Comparison of ENCODE assay signal across 27 mouse cellular contexts in genomic region chr3:146307886-146308285, GRCm38 (mm10).
DNase-seq lines count a peak whose midpoint lies in the region; ATAC-seq and TF ChIP-seq lines count a peak whose summit lies in the region.
"Had no signal": no experiment of that assay in that cellular context is flagged by ENCODE, and none has a peak within 500 bp of the region (broad histone marks: within the 10 kb centered on the region; RNA-seq: fewer than 3 reads in every experiment).

No protein-coding gene starts in this region.

- H3K4me2 ChIP-seq in forebrain, embryonic 11.5 days (ENCODE audit: low read depth, low read length, severe bottlenecking) = no peak overlapping the region
- H3K4me2 ChIP-seq in forebrain, embryonic 12.5 days = no peak overlapping the region
- no peak overlapping the region for H3K4me2 ChIP-seq in heart, embryonic 12.5 days
- no peak overlapping the region for H3K4me2 ChIP-seq in heart, embryonic 15.5 days
- H3K4me2 ChIP-seq: embryonic facial prominence, embryonic 12.5 days; forebrain, embryonic 15.5 days; hindbrain, embryonic 13.5 days; intestine, embryonic 15.5 days had no signal

- peak; percentile 14 for DNase-seq in forebrain, embryonic 11.5 days (ENCODE audit: low spot score)
- no peak for DNase-seq in heart, postnatal 36 days
- no peak for DNase-seq in heart, postnatal 14 days
- DNase-seq in lung, postnatal 14 days = no peak
- DNase-seq: adrenal gland, postnatal 10 days; adrenal gland, postnatal 36 days; B cell, adult 2 months; cerebellum, adult 18-20 months; cerebellum, adult 9-10 months; cerebellum, postnatal 14 days; gastrocnemius, postnatal 25 days; heart, adult 2 months; kidney, adult 11 months; kidney, adult 8-10 months had no signal

- no peak overlapping the region for H3K4me3 ChIP-seq in forebrain, embryonic 11.5 days (ENCODE audit: low read depth, low read length)
- no peak overlapping the region for H3K4me3 ChIP-seq in forebrain, embryonic 12.5 days (replicated peaks)
- no peak overlapping the region for H3K4me3 ChIP-seq in heart, embryonic 12.5 days
- H3K4me3 ChIP-seq in heart, embryonic 15.5 days = no peak overlapping the region
- no peak overlapping the region for H3K4me3 ChIP-seq in embryonic fibroblast, embryonic 13.5 days (ENCODE audit: insufficient read depth, low read length)
- H3K4me3 ChIP-seq: embryonic facial prominence, embryonic 12.5 days; forebrain, embryonic 10.5 days; forebrain, embryonic 15.5 days; heart, adult 2 months; hindbrain, embryonic 10.5 days; hindbrain, embryonic 13.5 days; intestine, embryonic 15.5 days had no signal

- no peak overlapping the region for H3K9ac ChIP-seq in forebrain, embryonic 11.5 days (ENCODE audit: low read length)
- H3K9ac ChIP-seq in forebrain, embryonic 12.5 days = no peak overlapping the region
- H3K9ac ChIP-seq in heart, embryonic 12.5 days = no peak overlapping the region
- no peak overlapping the region for H3K9ac ChIP-seq in heart, embryonic 15.5 days
- H3K9ac ChIP-seq: embryonic facial prominence, embryonic 12.5 days; forebrain, embryonic 15.5 days; hindbrain, embryonic 13.5 days; intestine, embryonic 15.5 days had no signal

- TF ChIP-seq POLR2A in embryonic fibroblast, embryonic 13.5 days (IDR thresholded peaks at IDR 0.05; ENCODE audit: low read depth, low read length) = no peak

- no peaks in the 10 kb centered on the region for H3K9me3 ChIP-seq in forebrain, embryonic 11.5 days (ENCODE audit: control insufficient read depth, low read length)
- no peaks in the 10 kb centered on the region for H3K9me3 ChIP-seq in forebrain, embryonic 12.5 days
- H3K9me3 ChIP-seq in heart, embryonic 12.5 days (replicated peaks) = no peaks in the 10 kb centered on the region
- H3K9me3 ChIP-seq in heart, embryonic 15.5 days (replicated peaks) = no peaks in the 10 kb centered on the region
- H3K9me3 ChIP-seq: embryonic facial prominence, embryonic 12.5 days; forebrain, embryonic 10.5 days; forebrain, embryonic 15.5 days; G1E; hindbrain, embryonic 10.5 days; hindbrain, embryonic 13.5 days; intestine, embryonic 15.5 days had no signal

- no peak for TF ChIP-seq CTCF in embryonic fibroblast, embryonic 13.5 days (IDR thresholded peaks at IDR 0.05; ENCODE audit: borderline replicate concordance, insufficient read depth, low read length)

- ATAC-seq in forebrain, embryonic 11.5 days (replicated peaks; ENCODE audit: low FRiP score) = no peak
- no peak for ATAC-seq in forebrain, embryonic 12.5 days (ENCODE audit: low FRiP score)
- ATAC-seq in heart, embryonic 12.5 days (ENCODE audit: insufficient number of reproducible peaks, low FRiP score) = no peak
- no peak for ATAC-seq in heart, embryonic 15.5 days (replicated peaks; ENCODE audit: insufficient number of reproducible peaks, insufficient read depth, low FRiP score, low read depth)
- ATAC-seq: forebrain, embryonic 15.5 days; hindbrain, embryonic 16.5 days; intestine, embryonic 15.5 days had no signal

- 72% methylated on average over 2 of the region's 2 CpGs for WGBS in forebrain, embryonic 11.5 days
- 77% methylated on average over 2 of the region's 2 CpGs for WGBS in forebrain, embryonic 12.5 days
- WGBS in heart, embryonic 12.5 days = 66% methylated on average over 2 of the region's 2 CpGs
- WGBS in heart, embryonic 15.5 days = 68% methylated on average over 2 of the region's 2 CpGs

- H3K4me1 ChIP-seq in forebrain, embryonic 11.5 days (replicated peaks; ENCODE audit: control insufficient read depth, insufficient read depth, low read length) = no peaks in the 10 kb centered on the region; the same call in 1 of the 2 replicates
- H3K4me1 ChIP-seq in forebrain, embryonic 12.5 days = peaks cover 11% of the 10 kb centered on the region
- H3K4me1 ChIP-seq in heart, embryonic 12.5 days (replicated peaks) = peaks cover 31% of the 10 kb centered on the region
- peaks cover 22% of the 10 kb centered on the region for H3K4me1 ChIP-seq in heart, embryonic 15.5 days (replicated peaks)
- peaks cover 13% of the 10 kb centered on the region for H3K4me1 ChIP-seq in embryonic fibroblast, embryonic 13.5 days (ENCODE audit: control insufficient read depth, insufficient read depth, low read length)

- no peaks in the 10 kb centered on the region for H3K36me3 ChIP-seq in forebrain, embryonic 11.5 days (ENCODE audit: control insufficient read depth, insufficient read depth, low read length)
- H3K36me3 ChIP-seq in forebrain, embryonic 12.5 days (replicated peaks) = no peaks in the 10 kb centered on the region
- H3K36me3 ChIP-seq in heart, embryonic 12.5 days = no peaks in the 10 kb centered on the region
- no peaks in the 10 kb centered on the region for H3K36me3 ChIP-seq in heart, embryonic 15.5 days
- H3K36me3 ChIP-seq: embryonic facial prominence, embryonic 12.5 days; forebrain, embryonic 10.5 days; forebrain, embryonic 15.5 days; G1E; hindbrain, embryonic 10.5 days; hindbrain, embryonic 13.5 days; intestine, embryonic 15.5 days had no signal

- H3K27me3 ChIP-seq in forebrain, embryonic 11.5 days (ENCODE audit: control insufficient read depth, insufficient read depth, low read length) = no peaks in the 10 kb centered on the region
- H3K27me3 ChIP-seq in forebrain, embryonic 12.5 days = 0 out of 2 replicates have a peak, but pooled peaks cover 6% of the 10 kb centered on the region
- H3K27me3 ChIP-seq in heart, embryonic 12.5 days (replicated peaks) = no peaks in the 10 kb centered on the region
- no peaks in the 10 kb centered on the region for H3K27me3 ChIP-seq in heart, embryonic 15.5 days
- H3K27me3 ChIP-seq: embryonic facial prominence, embryonic 12.5 days; forebrain, embryonic 15.5 days; intestine, embryonic 15.5 days; Patski had no signal

- intact Hi-C loops in heart, postnatal 36 days (cut with DNase I) = no loop called here
- intact Hi-C loops in heart, postnatal 14 days (cut with DNase I) = no loop called here

- H3K27ac ChIP-seq in forebrain, embryonic 11.5 days (ENCODE audit: low read depth, low read length) = no peak overlapping the region
- H3K27ac ChIP-seq in forebrain, embryonic 12.5 days = no peak overlapping the region
- peak overlapping the region; percentile 0; the same call in 1 of the 2 replicates for H3K27ac ChIP-seq in heart, embryonic 12.5 days (ENCODE audit: poor library complexity, severe bottlenecking)
- H3K27ac ChIP-seq in heart, embryonic 15.5 days = peak overlapping the region; percentile 16
- peak overlapping the region; percentile 91 for H3K27ac ChIP-seq in embryonic fibroblast, embryonic 13.5 days (ENCODE audit: insufficient read depth, low read length)
- H3K27ac ChIP-seq: embryonic facial prominence, embryonic 12.5 days; forebrain, embryonic 10.5 days; forebrain, embryonic 15.5 days; heart, adult 2 months; hindbrain, embryonic 10.5 days; hindbrain, embryonic 13.5 days; intestine, embryonic 15.5 days had no signal

Comparison
In these comparisons a context has a peak if more than half of its experiments do, and no peak if none do; other contexts are left out.
1. H3K27ac ChIP-seq: peak in heart, embryonic 12.5 days (single experiment), heart, embryonic 15.5 days (single experiment) and embryonic fibroblast, embryonic 13.5 days (single experiment); none in forebrain, embryonic 11.5 days (single experiment) and forebrain, embryonic 12.5 days (single experiment).